Mouse (Mus musculus): ENCODE data around the gene Irf4. TPM values are rescaled to one million over a fixed set of nuclear protein-coding genes. Genes with fewer than 3 reads are reported as not detected.

The Irf4 gene
- polyA plus RNA-seq, 1 experiment = 0.26 TPM

DNA sequence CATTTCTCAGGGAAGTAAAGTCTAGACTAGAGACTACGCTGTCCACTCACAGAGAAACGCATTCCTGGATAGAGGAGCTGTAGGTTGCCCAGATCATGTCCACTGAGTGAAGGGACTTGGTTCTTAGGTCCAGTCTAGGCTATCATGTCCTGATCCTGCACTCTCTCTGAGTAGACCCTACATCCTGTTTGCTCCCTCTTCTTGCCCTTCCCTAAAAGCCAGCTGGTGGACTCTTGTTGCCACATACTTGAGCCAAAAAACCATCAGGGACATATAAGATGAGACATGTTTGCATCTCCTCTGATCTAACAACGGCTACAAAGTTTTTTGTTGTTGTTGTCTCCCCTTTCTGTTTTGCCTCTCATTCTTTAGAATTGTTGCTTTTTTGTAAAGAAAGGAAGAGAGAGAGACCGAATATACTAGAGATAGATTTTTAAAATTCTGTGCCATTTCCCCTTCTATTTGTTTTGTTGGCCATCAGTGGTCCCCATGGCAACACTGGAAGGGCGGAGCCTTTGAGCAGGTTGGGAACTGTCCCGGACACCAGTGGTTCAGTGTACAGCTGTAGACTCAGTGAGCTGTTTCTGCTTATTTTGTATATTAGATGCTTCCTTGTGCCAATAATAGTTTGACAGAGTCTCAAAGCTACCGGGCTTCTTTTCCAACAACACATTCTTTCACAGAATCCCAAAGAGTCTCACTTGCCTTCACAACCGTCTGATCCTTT lies 15.2 kb downstream of the Irf4 start:
- no peaks in the 10 kb centered on the region for H3K27me3 ChIP-seq (ENCODE audit: control insufficient read depth, insufficient read depth, low read length)
- no peaks in the 10 kb centered on the region for H3K4me1 ChIP-seq (ENCODE audit: control insufficient read depth, insufficient read depth, low read length)
- peak overlapping the region; percentile 49; the same call in 1 of the 2 replicates for H3K4me3 ChIP-seq (ENCODE audit: control insufficient read depth, low read depth, low read length)
- H3K27ac ChIP-seq (ENCODE audit: control insufficient read depth, insufficient read depth, low read depth, low read length) = no peak overlapping the region
- TF ChIP-seq CTCF (IDR thresholded peaks at IDR 0.05; ENCODE audit: control insufficient read depth, insufficient read depth, insufficient replicate concordance, low read depth, low read length) = no peak
- TF ChIP-seq POLR2A (IDR thresholded peaks at IDR 0.05; ENCODE audit: control insufficient read depth, low read depth, low read length) = no peak; the same call in 1 of the 2 replicates
- no peaks in the 10 kb centered on the region for H3K36me3 ChIP-seq (ENCODE audit: control insufficient read depth, insufficient read depth, low read length)

GRCm38 (mm10) chr13:30765906-30766305 lies 16.9 kb downstream of the Irf4 start:
- no peak overlapping the region for H3K4me3 ChIP-seq (ENCODE audit: control insufficient read depth, low read depth, low read length)
- TF ChIP-seq POLR2A (IDR thresholded peaks at IDR 0.05; ENCODE audit: control insufficient read depth, low read depth, low read length) = no peak
- no peak for TF ChIP-seq CTCF (IDR thresholded peaks at IDR 0.05; ENCODE audit: control insufficient read depth, insufficient read depth, insufficient replicate concordance, low read depth, low read length)
- H3K36me3 ChIP-seq (ENCODE audit: control insufficient read depth, insufficient read depth, low read length) = no peaks in the 10 kb centered on the region
- no peak overlapping the region for H3K27ac ChIP-seq (ENCODE audit: control insufficient read depth, insufficient read depth, low read depth, low read length)
- no peaks in the 10 kb centered on the region for H3K27me3 ChIP-seq (ENCODE audit: control insufficient read depth, insufficient read depth, low read length)
- H3K4me1 ChIP-seq (ENCODE audit: control insufficient read depth, insufficient read depth, low read length) = no peaks in the 10 kb centered on the region

DNA sequence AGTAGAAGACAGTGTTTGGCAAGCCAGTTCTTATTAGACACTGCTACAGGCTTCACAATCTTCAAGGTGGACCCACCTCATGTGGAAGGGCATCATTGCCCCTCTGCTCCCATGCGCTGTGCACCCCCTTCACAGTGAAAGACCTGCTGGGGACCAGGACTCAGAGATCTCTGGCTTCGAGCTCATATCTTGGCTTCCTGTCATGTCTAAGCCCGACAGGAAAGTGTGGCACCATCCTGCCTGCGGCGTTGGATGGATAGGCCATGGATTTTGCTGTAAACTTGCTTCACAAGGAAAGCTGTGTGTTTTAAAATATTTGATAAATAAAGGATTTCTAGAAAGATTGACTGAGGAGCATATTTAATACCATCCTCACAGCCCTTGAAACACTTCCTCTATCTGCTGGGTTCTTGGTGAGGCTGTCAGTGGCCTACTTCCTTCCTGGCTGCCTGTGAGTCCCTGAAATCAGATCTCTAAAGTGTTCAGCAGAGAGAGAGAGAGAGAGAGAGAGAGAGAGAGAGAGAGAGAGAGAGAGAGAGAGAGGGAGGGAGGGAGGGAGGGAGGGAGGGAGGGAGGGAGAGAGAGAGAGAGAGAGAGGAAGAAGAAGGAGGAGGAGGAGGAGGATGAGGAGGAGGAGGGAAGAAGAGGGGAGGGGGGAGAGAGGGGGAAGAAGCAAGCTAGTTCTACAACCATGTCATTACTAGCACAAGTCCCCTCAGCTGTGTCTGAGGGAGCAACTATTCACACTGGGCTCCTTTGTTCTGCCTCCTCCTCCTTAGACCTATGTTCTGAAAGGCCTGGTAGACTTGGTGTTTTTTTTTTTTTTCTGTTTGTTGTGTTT lies 17.8 kb downstream of the Irf4 start:
- H3K27ac ChIP-seq (ENCODE audit: control insufficient read depth, insufficient read depth, low read depth, low read length) = no peak overlapping the region
- no peak for TF ChIP-seq POLR2A (IDR thresholded peaks at IDR 0.05; ENCODE audit: control insufficient read depth, low read depth, low read length)
- TF ChIP-seq CTCF (IDR thresholded peaks at IDR 0.05; ENCODE audit: control insufficient read depth, insufficient read depth, insufficient replicate concordance, low read depth, low read length) = no peak
- H3K4me3 ChIP-seq (ENCODE audit: control insufficient read depth, low read depth, low read length) = no peak overlapping the region
- no peaks in the 10 kb centered on the region for H3K27me3 ChIP-seq (ENCODE audit: control insufficient read depth, insufficient read depth, low read length)
- H3K4me1 ChIP-seq (ENCODE audit: control insufficient read depth, insufficient read depth, low read length) = no peaks in the 10 kb centered on the region
- H3K36me3 ChIP-seq (ENCODE audit: control insufficient read depth, insufficient read depth, low read length) = no peaks in the 10 kb centered on the region

GRCm38 (mm10) chr13:30767477-30768127 lies 18.6 kb downstream of the Irf4 start:
- no peak overlapping the region for H3K4me3 ChIP-seq (ENCODE audit: control insufficient read depth, low read depth, low read length)
- no peak overlapping the region for H3K27ac ChIP-seq (ENCODE audit: control insufficient read depth, insufficient read depth, low read depth, low read length)
- H3K27me3 ChIP-seq (ENCODE audit: control insufficient read depth, insufficient read depth, low read length) = no peaks in the 10 kb centered on the region
- no peaks in the 10 kb centered on the region for H3K4me1 ChIP-seq (ENCODE audit: control insufficient read depth, insufficient read depth, low read length)
- no peaks in the 10 kb centered on the region for H3K36me3 ChIP-seq (ENCODE audit: control insufficient read depth, insufficient read depth, low read length)
- no peak for TF ChIP-seq POLR2A (IDR thresholded peaks at IDR 0.05; ENCODE audit: control insufficient read depth, low read depth, low read length)
- TF ChIP-seq CTCF (IDR thresholded peaks at IDR 0.05; ENCODE audit: control insufficient read depth, insufficient read depth, insufficient replicate concordance, low read depth, low read length) = no peak

DNA sequence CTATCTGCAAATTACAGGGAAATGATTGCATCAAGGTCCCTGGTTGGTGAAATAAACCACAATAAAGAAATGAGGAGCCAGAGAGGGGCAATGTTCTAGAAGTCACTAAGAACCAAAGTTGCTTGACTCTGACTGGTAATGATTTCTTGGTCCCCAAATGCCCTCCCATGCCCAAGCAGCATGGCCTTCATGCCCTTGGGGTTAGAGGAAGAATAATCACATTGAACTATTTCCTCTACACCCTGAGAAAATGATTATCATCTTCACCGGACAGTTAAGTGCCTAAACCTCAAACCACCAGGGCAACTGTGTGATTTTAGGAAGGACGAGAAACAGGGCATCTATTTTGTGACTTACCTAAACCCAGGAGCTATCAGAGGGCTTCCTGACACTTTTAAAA lies 27.0 kb downstream of the Irf4 start:
- no peak for TF ChIP-seq POLR2A (IDR thresholded peaks at IDR 0.05; ENCODE audit: control insufficient read depth, low read depth, low read length)
- no peak for TF ChIP-seq CTCF (IDR thresholded peaks at IDR 0.05; ENCODE audit: control insufficient read depth, insufficient read depth, insufficient replicate concordance, low read depth, low read length)
- H3K27ac ChIP-seq (ENCODE audit: control insufficient read depth, insufficient read depth, low read depth, low read length) = no peak overlapping the region
- no peaks in the 10 kb centered on the region for H3K4me1 ChIP-seq (ENCODE audit: control insufficient read depth, insufficient read depth, low read length)
- H3K27me3 ChIP-seq (ENCODE audit: control insufficient read depth, insufficient read depth, low read length) = no peaks in the 10 kb centered on the region
- no peak overlapping the region for H3K4me3 ChIP-seq (ENCODE audit: control insufficient read depth, low read depth, low read length)
- H3K36me3 ChIP-seq (ENCODE audit: control insufficient read depth, insufficient read depth, low read length) = no peaks in the 10 kb centered on the region

GRCm38 (mm10) chr13:30777678-30778179 lies 28.7 kb downstream of the Irf4 start:
- Histone ChIP-seq H3K36me3 (ENCODE audit: control insufficient read depth, insufficient read depth, low read length) (no peaks in the 10 kb centered on the region), H3K4me3 (ENCODE audit: control insufficient read depth, low read depth, low read length) (no peak overlapping the region), H3K27me3 (ENCODE audit: control insufficient read depth, insufficient read depth, low read length) (no peaks in the 10 kb centered on the region), H3K27ac (ENCODE audit: control insufficient read depth, insufficient read depth, low read depth, low read length) (no peak overlapping the region), H3K4me1 (ENCODE audit: control insufficient read depth, insufficient read depth, low read length) (no peaks in the 10 kb centered on the region)
- TF ChIP-seq POLR2A (IDR thresholded peaks at IDR 0.05; ENCODE audit: control insufficient read depth, low read depth, low read length) (no peak), CTCF (IDR thresholded peaks at IDR 0.05; ENCODE audit: control insufficient read depth, insufficient read depth, insufficient replicate concordance, low read depth, low read length) (no peak)

- Histone ChIP-seq H3K36me3 (ENCODE audit: control insufficient read depth, insufficient read depth, low read length) (no peaks in the 10 kb centered on the region), H3K4me1 (ENCODE audit: control insufficient read depth, insufficient read depth, low read length) (no peaks in the 10 kb centered on the region), H3K27ac (ENCODE audit: control insufficient read depth, insufficient read depth, low read depth, low read length) (no peak overlapping the region), H3K27me3 (ENCODE audit: control insufficient read depth, insufficient read depth, low read length) (no peaks in the 10 kb centered on the region), H3K4me3 (ENCODE audit: control insufficient read depth, low read depth, low read length) (no peak overlapping the region)
- no peak for TF ChIP-seq POLR2A (IDR thresholded peaks at IDR 0.05; ENCODE audit: control insufficient read depth, low read depth, low read length)
- no peak for TF ChIP-seq CTCF (IDR thresholded peaks at IDR 0.05; ENCODE audit: control insufficient read depth, insufficient read depth, insufficient replicate concordance, low read depth, low read length)
These were observed 32.9 kb downstream of the Irf4 start for GRCm38 (mm10) chr13:30781905-30782304.
